In the genomic region with DNA sequence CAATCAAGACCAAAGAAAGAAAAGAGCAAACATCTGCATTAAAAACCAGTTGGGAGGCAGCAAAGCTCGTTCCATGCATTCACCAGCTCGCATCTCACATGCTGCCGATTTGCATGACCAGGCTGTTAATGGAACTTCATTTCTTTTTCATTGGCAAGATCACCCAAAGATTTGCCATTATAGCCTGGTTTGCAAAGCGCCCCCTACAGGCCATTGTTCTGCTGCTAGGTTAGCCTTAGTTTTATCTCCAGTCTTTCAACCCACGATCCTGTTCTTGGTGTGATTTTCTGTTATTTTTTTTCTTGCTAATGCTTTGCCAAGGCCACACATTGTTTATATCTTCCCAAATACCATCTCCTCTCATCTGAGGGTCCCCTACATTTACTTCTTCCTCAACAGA, we compare ENCODE assay signal across 11 mouse cellular contexts.
DNase-seq lines count a peak whose midpoint lies in the region; ATAC-seq and TF ChIP-seq lines count a peak whose summit lies in the region.
"Had no signal": no experiment of that assay in that cellular context is flagged by ENCODE, and none has a peak within 500 bp of the region (broad histone marks: within the 10 kb centered on the region; RNA-seq: fewer than 3 reads in every experiment).

No protein-coding gene starts in this region.

- 74% methylated on average over 5 of the region's 5 CpGs for WGBS in kidney, postnatal 0 days
- 79% methylated on average over 5 of the region's 5 CpGs for WGBS in kidney, embryonic 15.5 days
- 82% methylated on average over 5 of the region's 5 CpGs for WGBS in spleen, adult 2 months
- 69% methylated on average over 5 of the region's 5 CpGs for WGBS in hindbrain, embryonic 13.5 days

- no peak for DNase-seq in kidney, postnatal 0 days (ENCODE audit: low spot score)
- DNase-seq in spleen, adult 2 months (ENCODE audit: low read depth in 1 of 2, low spot score in 2 of 2), result peak in 1 of 2 experiments; percentile 26
- no peak for DNase-seq in spleen, adult 12 weeks (ENCODE audit: low spot score)
- peak; percentile 31 for DNase-seq in T-cell, adult 2 months (ENCODE audit: low spot score)
- peak; percentile 13 to 23 for DNase-seq in thymus, postnatal 36 days
- DNase-seq: kidney, postnatal 14 days; left cerebral cortex, postnatal 4 days had no signal

- H3K27ac ChIP-seq in kidney, postnatal 0 days, result no peak overlapping the region
- H3K27ac ChIP-seq in kidney, embryonic 15.5 days, result no peak overlapping the region
- no peak overlapping the region for H3K27ac ChIP-seq in spleen, adult 2 months (ENCODE audit: insufficient read depth, low read length)
- H3K27ac ChIP-seq in hindbrain, embryonic 13.5 days, result no peak overlapping the region
- H3K27ac ChIP-seq: neural tube, embryonic 13.5 days had no signal

- no peaks in the 10 kb centered on the region for H3K36me3 ChIP-seq in kidney, postnatal 0 days (ENCODE audit: insufficient read depth, low read length)
- H3K36me3 ChIP-seq in kidney, embryonic 15.5 days, result no peaks in the 10 kb centered on the region
- H3K36me3 ChIP-seq in spleen, adult 2 months (ENCODE audit: control insufficient read depth, insufficient read depth, low read length), result peaks cover 37% of the 10 kb centered on the region
- no peaks in the 10 kb centered on the region for H3K36me3 ChIP-seq in hindbrain, embryonic 13.5 days

- no peak for ATAC-seq in kidney, postnatal 0 days (replicated peaks; ENCODE audit: low FRiP score, low read depth)
- ATAC-seq in kidney, embryonic 15.5 days (replicated peaks; ENCODE audit: low FRiP score), result no peak
- ATAC-seq in hindbrain, embryonic 13.5 days (ENCODE audit: low FRiP score), result no peak

- peak; percentile 42 for TF ChIP-seq CTCF in kidney, postnatal 0 days (IDR thresholded peaks at IDR 0.05; ENCODE audit: low read depth)
- TF ChIP-seq CTCF in spleen, adult 2 months (IDR thresholded peaks at IDR 0.05; ENCODE audit: extremely low read depth, insufficient read depth, insufficient read length, insufficient replicate concordance), result peak; percentile 28; the same call in 1 of the 2 replicates

- no peak overlapping the region for H3K9ac ChIP-seq in kidney, postnatal 0 days (ENCODE audit: low read depth, low read length)
- no peak overlapping the region for H3K9ac ChIP-seq in kidney, embryonic 15.5 days
- H3K9ac ChIP-seq in hindbrain, embryonic 13.5 days, result no peak overlapping the region
- H3K9ac ChIP-seq: neural tube, embryonic 13.5 days had no signal

- H3K27me3 ChIP-seq in kidney, postnatal 0 days (ENCODE audit: insufficient read depth, low read length), result no peaks in the 10 kb centered on the region
- no peaks in the 10 kb centered on the region for H3K27me3 ChIP-seq in kidney, embryonic 15.5 days
- H3K27me3 ChIP-seq in spleen, adult 2 months (ENCODE audit: control insufficient read depth, insufficient read depth, low read length), result no peaks in the 10 kb centered on the region
- no peaks in the 10 kb centered on the region for H3K27me3 ChIP-seq in hindbrain, embryonic 13.5 days
- H3K27me3 ChIP-seq: megakaryocyte, embryonic 14.5 days; neural tube, embryonic 13.5 days had no signal

- H3K4me2 ChIP-seq in kidney, postnatal 0 days (ENCODE audit: low read length), result no peak overlapping the region
- no peak overlapping the region for H3K4me2 ChIP-seq in kidney, embryonic 15.5 days
- H3K4me2 ChIP-seq in hindbrain, embryonic 13.5 days, result no peak overlapping the region
- H3K4me2 ChIP-seq: neural tube, embryonic 13.5 days had no signal

- no peak overlapping the region for H3K4me3 ChIP-seq in kidney, postnatal 0 days (replicated peaks; ENCODE audit: low read depth, low read length)
- H3K4me3 ChIP-seq in kidney, embryonic 15.5 days (replicated peaks), result no peak overlapping the region
- no peak overlapping the region for H3K4me3 ChIP-seq in spleen, adult 2 months (ENCODE audit: extremely low read depth, insufficient read depth, insufficient read length)
- no peak overlapping the region for H3K4me3 ChIP-seq in hindbrain, embryonic 13.5 days
- H3K4me3 ChIP-seq: megakaryocyte, embryonic 14.5 days; neural tube, embryonic 13.5 days had no signal

- H3K4me1 ChIP-seq in kidney, postnatal 0 days (replicated peaks; ENCODE audit: insufficient read depth, low read length), result no peaks in the 10 kb centered on the region
- H3K4me1 ChIP-seq in kidney, embryonic 15.5 days, result no peaks in the 10 kb centered on the region
- no peaks in the 10 kb centered on the region for H3K4me1 ChIP-seq in spleen, adult 2 months (ENCODE audit: control insufficient read depth, insufficient read depth, insufficient read length)
- H3K4me1 ChIP-seq in hindbrain, embryonic 13.5 days (replicated peaks), result peaks cover 5% of the 10 kb centered on the region; the same call in 1 of the 2 replicates
- H3K4me1 ChIP-seq: megakaryocyte, embryonic 14.5 days had no signal

- TF ChIP-seq POLR2A in spleen, adult 2 months (IDR thresholded peaks at IDR 0.05; ENCODE audit: low read depth, low read length), result no peak

- no peaks in the 10 kb centered on the region for H3K9me3 ChIP-seq in kidney, postnatal 0 days (replicated peaks; ENCODE audit: low read length)
- H3K9me3 ChIP-seq in kidney, embryonic 15.5 days (replicated peaks), result no peaks in the 10 kb centered on the region
- no peaks in the 10 kb centered on the region for H3K9me3 ChIP-seq in hindbrain, embryonic 13.5 days
- H3K9me3 ChIP-seq: megakaryocyte, embryonic 14.5 days; neural tube, embryonic 13.5 days had no signal

Comparison
In these comparisons a context has a peak if more than half of its experiments do, and no peak if none do; other contexts are left out.
1. DNase-seq: peak in T-cell, adult 2 months (single experiment) and thymus, postnatal 36 days (2 of 2); none in kidney, postnatal 0 days (single experiment) and spleen, adult 12 weeks (single experiment).